Mouse (Mus musculus) activated CD4-positive, CD25-positive, alpha-beta regulatory T cell, adult 9 weeks (primary cell): ENCODE measurements around the gene Cyp2r1. TPM values are rescaled to one million over a fixed set of nuclear protein-coding genes. Genes with fewer than 3 reads are reported as not detected.

Experiments used
- polyA plus RNA-seq: library from polyadenylated mRNA; unstranded; fragments of 100-300 nt; shearing (Covaris generic); gene quantifications from one replicate; pipeline ENCODE4 v1.2.1, GENCODE M21; 2017

Gene Cyp2r1
- polyA plus RNA-seq = 3.1 TPM

DNA sequence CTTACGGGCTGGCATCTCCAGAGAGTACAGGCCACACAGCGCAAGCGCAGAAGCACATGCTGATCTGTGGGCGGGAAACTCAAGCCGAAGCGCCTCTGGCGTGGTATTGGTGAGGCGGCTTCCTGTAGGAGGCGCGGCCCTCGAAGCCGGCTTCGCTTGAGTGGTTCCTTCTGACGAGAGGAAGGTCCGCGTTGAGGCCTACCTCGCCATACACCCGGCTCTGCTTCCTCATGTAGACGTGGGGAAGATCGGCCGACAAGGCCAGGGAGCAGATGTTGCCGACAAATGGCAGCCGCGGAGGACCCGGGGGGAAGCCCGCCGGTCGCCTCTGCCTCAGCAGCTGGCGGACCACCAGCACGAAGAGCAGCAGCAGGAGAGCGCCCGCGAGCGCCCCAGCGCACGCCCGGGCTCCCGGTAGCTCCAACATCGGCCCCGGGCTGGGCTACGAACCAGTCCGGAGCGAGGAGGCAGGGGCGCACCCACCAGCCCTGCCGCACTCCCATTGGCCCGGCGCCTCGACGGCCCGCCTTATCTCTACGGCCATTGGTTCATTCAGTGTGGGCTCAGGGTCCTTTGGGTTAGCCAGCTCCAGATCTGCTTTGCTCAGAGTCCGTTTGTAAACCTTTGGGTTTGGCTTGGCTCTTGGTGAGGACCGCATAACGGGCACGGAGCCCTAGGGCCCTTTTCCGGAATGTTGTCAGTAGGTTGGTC, at the start of gene Cyp2r1:
Gene Cyp2r1 (minus strand): TSS at position 442 of the 711 bp plus-strand sequence.

Other genes starting within 250 kb of the Cyp2r1 start
- 1.5 TPM for gene Pde3b, start 147.7 kb downstream of the Cyp2r1 start, polyA plus RNA-seq
- gene Calca, start 73.4 kb upstream of the Cyp2r1 start, polyA plus RNA-seq = not detected
- gene Calcb, start 155.7 kb upstream of the Cyp2r1 start, polyA plus RNA-seq = not detected
- gene Insc, start 180.7 kb upstream of the Cyp2r1 start, polyA plus RNA-seq = not detected